Mouse (Mus musculus) testis, adult 2 months (tissue): ENCODE data around the gene Gm6526. TPM values are rescaled to one million over a fixed set of nuclear protein-coding genes. Genes with fewer than 3 reads are reported as not detected.
A peak's percentile ranks its signal among the peaks of the same experiment; 100 is the strongest.
"Not testable (repeated sequence)": the region's sequence is repeated elsewhere in the genome, so short reads cannot be mapped to it uniquely, and the experiment has no call there.

Experiments used
- H3K27ac ChIP-seq: fragments of 200-500 bp; 2 replicates; pipeline ENCODE4 v1.5.1; 2012; ENCODE audit warnings: low read depth, low read length; ENCODE audit not compliant: control insufficient read depth, insufficient read depth
- H3K27me3 ChIP-seq: fragments of 200-500 bp; 2 replicates; pipeline ENCODE4 v1.6.1; 2012; ENCODE audit warnings: mild to moderate bottlenecking, low read length, moderate library complexity; ENCODE audit not compliant: control insufficient read depth, insufficient read depth
- H3K36me3 ChIP-seq: fragments of 200-500 bp; 2 replicates; pipeline ENCODE4 v1.6.1; 2012; ENCODE audit warnings: mild to moderate bottlenecking, low read length; ENCODE audit not compliant: control insufficient read depth, insufficient read depth
- H3K4me1 ChIP-seq: fragments of 200-500 bp; 2 replicates; pipeline ENCODE4 v1.6.1; 2012; ENCODE audit warnings: low read length; ENCODE audit not compliant: control insufficient read depth, insufficient read depth
- H3K4me3 ChIP-seq: fragments of 200-500 bp; 2 replicates; pipeline ENCODE4 v1.5.1; 2012; ENCODE audit warnings: low read depth, mild to moderate bottlenecking, low read length, moderate library complexity, mixed read lengths; ENCODE audit not compliant: control insufficient read depth
- CTCF ChIP-seq: fragments of 200-500 bp; IDR thresholded peaks from 2 replicates; pipeline ENCODE4 v1.5.1; 2012; ENCODE audit warnings: low read depth, mild to moderate bottlenecking, inconsistent platforms, low read length, moderate library complexity; ENCODE audit not compliant: control insufficient read depth, insufficient read depth, insufficient replicate concordance
- POLR2A ChIP-seq: fragments of 200-500 bp; IDR thresholded peaks from 2 replicates; pipeline ENCODE4 v1.6.1; 2012; ENCODE audit warnings: low read depth, mild to moderate bottlenecking, inconsistent platforms, low read length, moderate library complexity; ENCODE audit not compliant: control insufficient read depth
- polyA plus RNA-seq: library from polyadenylated mRNA; depleted of rRNA; stranded (reverse); fragments of >200 nt; gene quantifications from 2 replicates; pipeline ENCODE4 v1.2.3, GENCODE M21; 2012; rRNA removed

Gm6526 gene
- 1.1 and 1.4 TPM in 2 replicates for polyA plus RNA-seq

DNA sequence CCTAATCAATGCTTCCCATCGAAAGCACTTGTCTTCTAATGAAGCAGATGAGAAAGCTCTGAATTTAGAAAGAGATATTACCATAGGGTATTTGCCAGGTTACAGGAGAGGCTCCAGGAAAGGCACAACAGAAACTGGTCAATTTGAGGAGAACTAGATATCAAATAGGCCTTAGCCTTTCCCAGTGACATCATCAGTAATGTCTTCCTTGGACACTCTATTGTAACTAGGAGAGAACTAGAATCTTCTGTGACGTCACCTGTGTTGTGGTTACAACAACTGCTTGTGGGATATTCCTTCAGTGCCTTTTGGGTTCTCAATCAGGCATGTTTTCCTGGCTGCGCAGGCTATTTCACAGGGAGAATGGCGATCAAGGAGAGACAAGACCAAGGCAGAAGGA lies at the start of gene Gm6526:
Gene Gm6526 (plus strand): TSS at position 301 of the 400 bp plus-strand sequence.
- H3K4me1 ChIP-seq, H3K36me3 ChIP-seq, H3K27ac ChIP-seq, H3K27me3 ChIP-seq: not testable (repeated sequence)
- H3K4me3 ChIP-seq: peak within 1 kb of the TSS; percentile 60

DNA sequence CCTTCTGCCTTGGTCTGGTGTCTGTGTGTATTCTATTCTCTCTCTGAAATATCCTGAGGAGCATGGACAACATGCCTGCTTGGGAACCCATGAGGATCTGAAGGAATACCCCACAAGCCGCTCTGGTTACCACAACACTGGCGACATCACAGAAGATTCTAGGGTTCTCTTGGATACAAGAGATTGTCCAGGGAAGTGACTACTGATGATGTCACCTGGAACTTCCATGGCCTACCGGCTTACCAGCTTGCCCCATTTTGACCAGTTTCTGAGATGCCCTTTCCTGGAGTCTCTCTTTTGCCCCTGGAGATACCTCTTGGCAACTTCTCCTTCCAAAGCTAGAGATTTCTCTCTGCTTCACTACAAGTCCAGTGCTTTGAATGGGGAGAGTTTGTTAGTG lies 20.3 kb upstream of the Gm6526 start, which contains the start of gene Gm16506:
Gene Gm16506 (minus strand): TSS at position 101 of the 400 bp plus-strand sequence.
- not testable (repeated sequence) for H3K36me3 ChIP-seq, H3K27ac ChIP-seq
- H3K4me3 ChIP-seq: peak within 1 kb of the TSS; percentile 71

DNA sequence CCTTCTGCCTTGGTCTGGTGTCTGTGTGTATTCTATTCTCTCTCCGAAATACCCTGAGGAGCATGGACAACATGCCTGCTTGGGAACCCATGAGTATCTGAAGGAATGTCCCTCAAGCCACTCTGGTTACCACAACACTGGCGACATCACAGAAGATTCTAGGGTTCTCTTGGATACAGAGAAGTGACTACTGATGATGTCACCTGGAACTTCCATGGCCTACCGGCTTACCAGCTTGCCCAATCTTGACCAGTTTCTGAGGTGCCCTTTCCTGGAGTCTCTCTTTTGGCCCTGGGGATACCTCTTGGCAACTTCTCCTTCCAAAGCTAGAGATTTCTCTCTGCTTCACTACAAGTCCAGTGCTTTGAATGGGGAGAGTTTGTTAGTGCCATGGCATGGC lies 37.0 kb downstream of the Gm6526 start, which contains the start of gene Gm8180:
Gene Gm8180 (minus strand): TSS at position 101 of the 400 bp plus-strand sequence.
- not testable (repeated sequence) for H3K4me1 ChIP-seq, H3K36me3 ChIP-seq, H3K27ac ChIP-seq, H3K27me3 ChIP-seq
- peak within 1 kb of the TSS; percentile 63 for H3K4me3 ChIP-seq

More for the DNA sequence above, 20.3 kb upstream of the Gm6526 start, which contains the start of gene Gm16506:
- not testable (repeated sequence) for H3K4me1 ChIP-seq, H3K27me3 ChIP-seq

DNA sequence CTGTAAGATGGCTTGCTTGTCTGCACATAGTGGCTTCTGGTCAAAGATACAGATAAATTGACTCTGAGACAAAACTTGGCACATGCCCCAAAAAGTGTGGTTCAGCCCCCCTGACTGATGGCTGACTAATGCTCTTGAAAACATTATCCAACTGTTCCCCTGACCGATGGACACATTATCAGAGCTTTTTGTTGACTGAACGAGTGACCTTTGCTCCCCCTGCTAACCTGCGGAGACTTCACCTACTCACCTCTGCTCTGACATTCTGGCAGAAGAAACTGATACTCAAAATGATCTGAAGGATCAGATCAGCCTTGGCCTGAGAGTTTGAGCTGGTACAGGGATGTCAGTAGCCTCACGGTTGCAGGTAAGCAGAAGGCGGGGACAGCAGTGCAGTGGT lies 46.1 kb downstream of the Gm6526 start:
- not testable (repeated sequence) for H3K27ac ChIP-seq, H3K36me3 ChIP-seq, H3K4me3 ChIP-seq, H3K27me3 ChIP-seq
- H3K4me1 ChIP-seq: peaks cover 13% of the 10 kb centered on the region

DNA sequence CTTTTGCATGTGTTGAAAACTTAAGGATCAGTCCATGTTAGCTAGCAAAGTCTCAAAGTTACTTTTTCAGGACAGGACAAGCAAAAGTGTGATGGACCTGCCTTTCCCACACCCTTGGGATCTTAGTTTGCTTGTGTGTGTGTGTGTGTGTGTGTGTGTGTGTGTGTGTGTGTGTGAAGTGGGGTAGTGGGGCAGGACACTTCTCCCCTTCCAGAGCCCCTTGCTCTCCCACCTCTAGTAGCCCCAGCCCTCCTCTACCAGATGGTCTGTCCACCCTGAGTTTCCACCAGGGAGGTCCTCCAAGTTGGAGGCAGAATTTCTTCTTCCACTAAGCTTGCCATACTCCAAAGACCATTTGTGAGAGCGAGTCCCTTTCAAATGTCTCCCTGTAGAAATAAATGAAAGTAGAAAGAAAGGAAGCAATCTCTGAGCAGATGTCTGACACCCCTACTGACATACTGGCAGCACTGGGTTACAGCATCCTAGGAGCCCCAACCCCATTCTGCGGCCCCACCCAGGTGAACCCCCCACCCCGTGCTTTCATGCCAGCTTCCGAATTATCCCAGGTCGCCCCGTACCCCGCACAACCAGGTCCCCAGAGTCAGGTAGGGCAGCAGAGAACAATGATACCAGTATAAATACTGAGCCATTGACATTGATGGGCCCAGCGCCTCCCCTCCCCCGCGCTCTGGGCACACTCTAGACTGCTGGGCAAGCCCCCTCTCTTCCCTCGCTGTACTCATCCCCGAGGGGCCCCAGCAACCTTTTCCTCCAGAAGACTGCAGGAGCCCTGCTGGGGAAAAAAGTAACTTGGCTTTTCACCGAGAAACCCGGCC lies 48.6 kb downstream of the Gm6526 start:
- TF ChIP-seq POLR2A: no peak
- TF ChIP-seq CTCF: no peak
- H3K27me3 ChIP-seq: no peaks in the 10 kb centered on the region
- peak overlapping the region; percentile 75 for H3K4me3 ChIP-seq
- no peaks in the 10 kb centered on the region for H3K36me3 ChIP-seq
- peak overlapping the region; percentile 53 for H3K27ac ChIP-seq
- peaks cover 13% of the 10 kb centered on the region for H3K4me1 ChIP-seq

DNA sequence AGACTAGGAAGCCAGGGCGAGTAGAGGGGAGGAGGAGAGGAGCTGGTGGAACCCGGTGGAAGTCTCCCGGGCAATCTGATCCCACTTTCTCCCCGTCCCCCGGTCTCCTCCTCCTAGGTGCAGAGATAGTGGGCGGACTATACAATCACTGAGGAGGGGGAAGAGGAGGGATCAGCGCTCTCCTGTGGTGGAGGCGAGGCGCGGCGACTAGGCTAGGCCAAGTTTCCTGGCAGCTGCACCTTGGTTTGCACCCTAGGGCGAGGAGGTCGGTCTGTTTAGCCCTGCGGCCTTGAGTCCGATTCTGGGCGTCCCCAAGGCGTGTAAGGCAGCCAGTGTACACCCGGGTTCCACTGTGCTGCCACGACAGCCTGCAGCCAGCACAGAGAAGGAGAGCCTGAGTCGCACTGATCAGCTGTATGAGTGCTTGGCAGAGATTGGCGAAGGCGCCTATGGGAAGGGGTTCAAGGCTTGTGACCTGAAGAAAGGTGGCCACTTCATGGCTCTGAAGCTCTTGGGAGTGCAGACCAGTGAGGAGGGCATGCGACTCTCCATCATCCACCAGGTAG lies 49.3 kb downstream of the Gm6526 start:
- TF ChIP-seq POLR2A: peak; percentile 45; the same call in 1 of the 2 replicates
- peak overlapping the region; percentile 70 for H3K27ac ChIP-seq

DNA sequence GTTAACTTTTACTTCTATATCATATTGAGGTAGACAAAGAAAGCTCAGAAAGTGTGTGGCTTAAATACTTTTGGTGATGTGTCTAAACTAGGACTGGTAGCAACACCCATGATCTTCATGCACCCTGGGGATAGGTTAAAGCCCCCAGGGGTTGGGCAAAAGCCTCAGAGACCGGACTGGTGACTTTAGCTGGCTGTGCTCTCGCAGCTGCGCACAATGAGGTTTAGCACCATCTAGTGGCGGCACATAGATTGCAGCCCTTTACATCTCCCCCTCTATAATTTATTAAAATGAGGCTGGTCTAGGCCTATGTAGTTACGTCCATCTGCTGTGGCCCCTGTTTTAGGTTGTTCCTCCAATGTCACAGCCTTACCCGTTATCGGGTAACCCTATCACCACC lies 56.8 kb downstream of the Gm6526 start:
- H3K27me3 ChIP-seq, H3K27ac ChIP-seq, H3K4me1 ChIP-seq, H3K4me3 ChIP-seq, H3K36me3 ChIP-seq: not testable (repeated sequence)

More for the DNA sequence above, 49.3 kb downstream of the Gm6526 start:
- Histone ChIP-seq H3K4me3 (peak overlapping the region; percentile 75), H3K4me1 (peaks cover 13% of the 10 kb centered on the region)
- not testable (repeated sequence) for H3K36me3 ChIP-seq, H3K27me3 ChIP-seq

Other genes starting within 250 kb of the Gm6526 start
- 0.90 and 1.3 TPM in 2 replicates for gene Gm5799, start 204.3 kb upstream of the Gm6526 start, polyA plus RNA-seq
- gene Gm17654, start 168.7 kb upstream of the Gm6526 start, polyA plus RNA-seq: 0.22 and 0.32 TPM in 2 replicates
- 2.4 and 3.7 TPM in 2 replicates for gene Gm10375, start 139.9 kb upstream of the Gm6526 start, polyA plus RNA-seq
- gene Gm8165, start 70.7 kb upstream of the Gm6526 start, polyA plus RNA-seq: 0.35 and 0.61 TPM in 2 replicates
- 2.7 and 4.1 TPM in 2 replicates for gene Gm7324, start 50.0 kb upstream of the Gm6526 start, polyA plus RNA-seq
- gene Gm16506, start 20.4 kb upstream of the Gm6526 start, polyA plus RNA-seq: 0.63 and 1.1 TPM in 2 replicates
- 2.4 and 4.1 TPM in 2 replicates for gene Gm8180, start 36.9 kb downstream of the Gm6526 start, polyA plus RNA-seq
- gene Ear1, start 127.7 kb downstream of the Gm6526 start, polyA plus RNA-seq: not detected in 2 replicates
- 0.30 TPM in 1 of 2 replicates, not detected in the other for gene Ear10, start 175.7 kb downstream of the Gm6526 start, polyA plus RNA-seq
- 0.62 and 0.81 TPM in 2 replicates for gene Gm8113, start 177.5 kb downstream of the Gm6526 start, polyA plus RNA-seq
- not detected in 2 replicates for gene Ang5, start 209.2 kb downstream of the Gm6526 start, polyA plus RNA-seq